Mouse (Mus musculus) liver, embryonic 14.5 days (tissue): ENCODE measurements around the gene Vwa7. TPM values are rescaled to one million over a fixed set of nuclear protein-coding genes. Genes with fewer than 3 reads are reported as not detected.
A peak's percentile ranks its signal among the peaks of the same experiment; 100 is the strongest.

ENCODE experiments used
- ATAC-seq: fragments of 200-750 bp; cut with Nextera tagmentation; 2 replicates; pipeline ENCODE4 v1.8.0; 2017; ENCODE audit warnings: moderate number of reproducible peaks, mild to moderate bottlenecking, moderate library complexity; ENCODE audit not compliant: insufficient read depth
- DNase-seq, 3 experiments: peaks; one replicate each; pipeline ENCODE4 v3.0.0-alpha.2; 2012 to 2013; ENCODE audit warnings: low read depth in 3 of 3, low spot score in 3 of 3
- H3K27ac ChIP-seq: fragments of 300-500 bp; sonication (generic); 2 replicates; pipeline ENCODE4 v1.5.1; 2014; ENCODE audit warnings: moderate library complexity, mild to moderate bottlenecking, control low read depth, inconsistent platforms
- H3K27me3 ChIP-seq: fragments of 300-500 bp; sonication (generic); 2 replicates; pipeline ENCODE4 v1.6.1; 2014; ENCODE audit warnings: mild to moderate bottlenecking, low read length, moderate library complexity; ENCODE audit not compliant: control insufficient read depth, insufficient read depth
- H3K36me3 ChIP-seq: fragments of 300-500 bp; sonication (generic); replicated peaks from 2 replicates; pipeline ENCODE4 v1.6.1; 2014; ENCODE audit warnings: low read depth; ENCODE audit not compliant: control insufficient read depth, insufficient read depth
- H3K4me1 ChIP-seq, 2 experiments: fragments of 200-500 bp in 1 of 2; fragments of 300-500 bp in 1 of 2; sonication (generic) in 1 of 2; replicated peaks; 2 replicates each; pipeline ENCODE4 v1.6.1; 2012 to 2014; ENCODE audit warnings: antibody characterized with exemption in 1 of 2, inconsistent platforms in 1 of 2, low read length in 1 of 2; ENCODE audit not compliant: control insufficient read depth in 2 of 2, insufficient read depth in 2 of 2
- H3K4me2 ChIP-seq: fragments of 300-500 bp; sonication (generic); 2 replicates; pipeline ENCODE4 v1.6.1; 2014; ENCODE audit warnings: low read depth, mild to moderate bottlenecking, control low read depth, moderate library complexity
- H3K4me3 ChIP-seq, 2 experiments: fragments of 200-500 bp in 1 of 2; fragments of 300-500 bp in 1 of 2; sonication (generic) in 1 of 2; 2 replicates each; pipeline ENCODE4 v1.5.1; 2012 to 2014; ENCODE audit warnings: low read depth in 2 of 2, low read length in 2 of 2, mild to moderate bottlenecking in 2 of 2, control low read depth in 1 of 2, inconsistent platforms in 1 of 2, moderate library complexity in 1 of 2; ENCODE audit not compliant: insufficient read depth in 1 of 2
- H3K9ac ChIP-seq: fragments of 300-500 bp; sonication (generic); replicated peaks from 2 replicates; pipeline ENCODE4 v1.6.1; 2014; ENCODE audit warnings: mild to moderate bottlenecking, control low read depth, moderate library complexity
- H3K9me3 ChIP-seq: fragments of 300-500 bp; sonication (generic); 2 replicates; pipeline ENCODE4 v1.6.1; 2016; ENCODE audit warnings: low read length, mixed read lengths; ENCODE audit not compliant: control insufficient read depth
- CTCF ChIP-seq: IDR thresholded peaks from 2 replicates; pipeline ENCODE4 v1.5.1; 2016; ENCODE audit warnings: antibody characterized with exemption, low read depth, control low read depth
- EP300 ChIP-seq: IDR thresholded peaks from 2 replicates; pipeline ENCODE4 v1.6.1; 2016; ENCODE audit warnings: antibody characterized with exemption, low read depth
- WGBS: fragments of 180-500 bp; shearing (Covaris S2); extraction: QIAGEN DNeasy Blood & Tissue Kit; methylation state at CpG from one replicate; pipeline ENCODE4 v1.1.7; 2014; ENCODE audit not compliant: insufficient replicate concordance; 5-methylcytosine and 5-hydroxymethylcytosine counted together
- polyA plus RNA-seq, 2 experiments: library from polyadenylated mRNA; depleted of rRNA in 1 of 2; stranded (reverse) in 1 of 2; unstranded in 1 of 2; fragments of >200 nt; fragmentation: Nextera tagmentation in 1 of 2; extraction: Ambion mirVana in 1 of 2; gene quantifications; 2 replicates each; pipeline versions ENCODE4 v1.2.1 to v1.2.3; 2012 to 2014

The Vwa7 gene
- polyA plus RNA-seq, 2 experiments = 0.18 TPM; not detected in 1

GRCm38 (mm10) chr17:35021842-35022477 is 5.6 kb downstream of the Vwa7 start:
- TF ChIP-seq CTCF (no peak; the same call in 1 of the 2 replicates), EP300 (peak; percentile 89)
- H3K4me2 ChIP-seq = peak overlapping the region; percentile 55
- H3K4me1 ChIP-seq = peaks cover 17 to 30% of the 10 kb centered on the region in 2 experiments
- peak overlapping the region; percentile 23 for H3K27ac ChIP-seq
- DNase-seq (peak; percentile 64 to 78 (median 72)), ATAC-seq (peak; percentile 90)
- 5% methylated on average over 6 of the region's 6 CpGs for WGBS
- H3K27me3 ChIP-seq = no peaks in the 10 kb centered on the region
- H3K4me3 ChIP-seq = no peak overlapping the region; a peak in 1 of 4 replicates
- H3K9me3 ChIP-seq = no peaks in the 10 kb centered on the region
- no peaks in the 10 kb centered on the region for H3K36me3 ChIP-seq
- no peak overlapping the region for H3K9ac ChIP-seq

- no peak for ATAC-seq
- Histone ChIP-seq H3K9me3 (no peaks in the 10 kb centered on the region), H3K4me3 (no peak overlapping the region), H3K36me3 (no peaks in the 10 kb centered on the region), H3K27ac (no peak overlapping the region), H3K27me3 (no peaks in the 10 kb centered on the region), H3K4me2 (no peak overlapping the region), H3K9ac (no peak overlapping the region), H3K4me1 (peaks cover 17 to 31% of the 10 kb centered on the region in 2 experiments)
- WGBS = 64% methylated on average over 8 of the region's 8 CpGs
- TF ChIP-seq CTCF (no peak), EP300 (no peak)
- no peak for DNase-seq
Observed at GRCm38 (mm10) chr17:35022541-35023060, 6.2 kb downstream of the Vwa7 start.

GRCm38 (mm10) chr17:35023221-35023620 is 6.8 kb downstream of the Vwa7 start:
- no peak for ATAC-seq
- H3K9me3 ChIP-seq = no peaks in the 10 kb centered on the region
- H3K4me3 ChIP-seq = no peak overlapping the region
- H3K4me1 ChIP-seq = peaks cover 21 to 34% of the 10 kb centered on the region in 2 experiments
- no peak overlapping the region for H3K4me2 ChIP-seq
- no peaks in the 10 kb centered on the region for H3K27me3 ChIP-seq
- H3K9ac ChIP-seq = no peak overlapping the region
- H3K27ac ChIP-seq = no peak overlapping the region
- H3K36me3 ChIP-seq = no peaks in the 10 kb centered on the region
- TF ChIP-seq EP300 (no peak), CTCF (no peak)
- WGBS = 78% methylated on average over 5 of the region's 5 CpGs
- DNase-seq = no peak

- Histone ChIP-seq H3K4me3 (no peak overlapping the region), H3K9me3 (no peaks in the 10 kb centered on the region), H3K4me2 (no peak overlapping the region), H3K4me1 (peaks cover 21 to 34% of the 10 kb centered on the region in 2 experiments), H3K27ac (no peak overlapping the region), H3K36me3 (no peaks in the 10 kb centered on the region), H3K9ac (no peak overlapping the region), H3K27me3 (no peaks in the 10 kb centered on the region)
- WGBS = 21% methylated on average over 4 of the region's 4 CpGs
- ATAC-seq (no peak), DNase-seq (no peak)
- TF ChIP-seq EP300 (no peak), CTCF (no peak)
Observed at GRCm38 (mm10) chr17:35023756-35024155, 7.4 kb downstream of the Vwa7 start.

GRCm38 (mm10) chr17:35024261-35024660 is 7.9 kb downstream of the Vwa7 start:
- Histone ChIP-seq H3K4me1 (peaks cover 21 to 34% of the 10 kb centered on the region in 2 experiments), H3K27me3 (no peaks in the 10 kb centered on the region), H3K9me3 (no peaks in the 10 kb centered on the region), H3K4me3 (no peak overlapping the region), H3K27ac (no peak overlapping the region), H3K9ac (no peak overlapping the region), H3K4me2 (no peak overlapping the region), H3K36me3 (no peaks in the 10 kb centered on the region)
- no peak for ATAC-seq
- no peak for DNase-seq
- 43% methylated on average over 13 of the region's 13 CpGs for WGBS
- TF ChIP-seq EP300 (no peak), CTCF (no peak)
